Mouse (Mus musculus): ENCODE measurements around the gene Mcoln3.
A peak's percentile ranks its signal among the peaks of the same experiment; 100 is the strongest.

GRCm38 (mm10) chr3:146159360-146159759 lies 42.1 kb downstream of the Mcoln3 start:
- TF ChIP-seq CHD2 (IDR thresholded peaks at IDR 0.05; ENCODE audit: low read length) (no peak), EP300 (IDR thresholded peaks at IDR 0.05; ENCODE audit: low read length) (no peak), CTCF (conservative IDR thresholded peaks at IDR 0.05 in 1 of 2, IDR thresholded peaks at IDR 0.05 in 1 of 2; ENCODE audit: low read depth in 2 of 2, low read length in 2 of 2) (peak in 1 of 2 experiments; percentile 38; a peak in 2 of 4 replicates), TBP (conservative IDR thresholded peaks at IDR 0.05; ENCODE audit: low read depth, low read length) (no peak; the same call in 1 of the 2 replicates), RAD21 (IDR thresholded peaks at IDR 0.05; ENCODE audit: low read depth, low read length) (no peak), POLR2A (IDR thresholded peaks at IDR 0.05; ENCODE audit: low read depth, low read length) (peak; percentile 44; the same call in 1 of the 2 replicates), ZC3H11A (IDR thresholded peaks at IDR 0.05; ENCODE audit: low read depth, low read length) (no peak), NELFE (IDR thresholded peaks at IDR 0.05; ENCODE audit: low read depth, low read length) (no peak), ETS1 (conservative IDR thresholded peaks at IDR 0.05; ENCODE audit: low read depth, low read length) (no peak), MEF2A (IDR thresholded peaks at IDR 0.05; ENCODE audit: borderline replicate concordance, low read depth, low read length) (no peak)
